Mouse (Mus musculus): ENCODE measurements around the gene Junb.
A peak's percentile ranks its signal among the peaks of the same experiment; 100 is the strongest.

Junb gene

DNA sequence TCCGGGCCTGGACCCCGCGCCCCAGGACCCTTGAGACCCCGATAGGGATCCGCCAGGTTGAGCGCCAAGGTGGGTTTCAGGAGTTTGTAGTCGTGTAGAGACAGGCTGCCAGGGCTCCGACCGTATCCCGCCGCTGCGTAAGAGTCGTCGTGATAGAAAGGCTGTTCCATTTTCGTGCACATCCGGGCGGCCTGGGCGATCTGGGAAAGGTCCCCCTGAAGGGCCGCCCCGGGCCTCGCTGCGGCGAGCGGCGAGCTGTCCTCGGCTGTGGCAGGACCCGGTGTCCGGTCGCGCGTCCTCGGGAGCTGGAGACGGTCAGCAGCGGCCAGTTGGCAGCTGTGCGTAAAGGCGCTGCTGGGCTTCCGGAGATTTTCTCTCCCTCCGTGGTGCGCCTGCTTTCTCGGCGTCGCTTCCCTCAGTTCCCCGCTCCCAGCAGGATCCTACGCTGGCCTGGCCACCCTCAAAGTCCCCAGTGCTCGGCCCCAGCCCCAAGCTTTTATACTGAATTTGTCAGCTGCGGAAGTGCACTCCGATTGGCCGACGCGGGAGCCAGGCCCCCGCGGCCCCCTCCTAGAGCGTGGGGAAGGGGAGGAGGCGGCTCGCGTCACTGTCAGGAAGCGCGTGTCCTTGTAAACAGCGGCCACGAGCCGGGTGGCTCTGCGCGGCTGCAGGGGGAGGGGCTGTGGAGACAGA, at the start of gene Junb:
Gene Junb (minus strand): TSS at position 471 of the 693 bp plus-strand sequence.
- peak; percentile 91 to 92 for DNase-seq (ENCODE audit: low spot score in 2 of 2)

DNA sequence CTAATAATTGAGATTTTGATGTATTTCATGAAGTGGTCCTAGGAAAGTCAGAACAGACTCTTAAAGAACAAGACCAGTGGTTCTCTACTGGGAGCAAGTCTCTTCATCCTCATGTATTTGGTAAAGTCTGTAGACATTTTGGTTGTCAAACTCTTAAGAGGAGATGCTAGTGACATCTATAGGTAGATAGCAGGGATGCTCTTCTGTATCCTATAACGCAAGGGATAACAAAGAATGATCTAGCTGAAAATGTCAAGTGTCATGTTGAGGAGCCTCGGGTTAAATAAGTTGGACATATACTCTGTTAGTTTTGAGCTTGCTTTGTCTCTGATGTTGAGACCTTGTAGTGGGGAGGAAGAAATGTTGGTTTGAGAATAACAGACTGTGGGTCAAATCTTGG, 49.4 kb upstream of the Junb start:
- no peak for DNase-seq (ENCODE audit: low spot score in 2 of 2)

DNA sequence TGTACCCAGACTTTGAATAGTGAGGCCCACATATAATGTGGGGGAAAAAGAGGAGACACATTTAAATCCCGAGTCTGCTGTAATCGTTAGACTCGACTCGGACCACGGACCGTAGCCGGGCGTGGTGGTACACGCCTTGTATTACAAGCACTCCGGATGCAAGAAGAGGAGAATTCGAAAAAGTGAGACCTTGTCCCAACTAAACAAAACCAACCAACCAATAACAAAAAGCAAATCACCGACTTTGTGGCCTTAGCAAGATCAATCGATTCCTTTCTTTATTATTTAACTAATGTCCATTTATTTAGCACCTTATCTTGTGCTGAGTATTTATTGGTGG, 49.0 kb upstream of the Junb start:
- no peak for DNase-seq (ENCODE audit: low spot score in 2 of 2)

DNA sequence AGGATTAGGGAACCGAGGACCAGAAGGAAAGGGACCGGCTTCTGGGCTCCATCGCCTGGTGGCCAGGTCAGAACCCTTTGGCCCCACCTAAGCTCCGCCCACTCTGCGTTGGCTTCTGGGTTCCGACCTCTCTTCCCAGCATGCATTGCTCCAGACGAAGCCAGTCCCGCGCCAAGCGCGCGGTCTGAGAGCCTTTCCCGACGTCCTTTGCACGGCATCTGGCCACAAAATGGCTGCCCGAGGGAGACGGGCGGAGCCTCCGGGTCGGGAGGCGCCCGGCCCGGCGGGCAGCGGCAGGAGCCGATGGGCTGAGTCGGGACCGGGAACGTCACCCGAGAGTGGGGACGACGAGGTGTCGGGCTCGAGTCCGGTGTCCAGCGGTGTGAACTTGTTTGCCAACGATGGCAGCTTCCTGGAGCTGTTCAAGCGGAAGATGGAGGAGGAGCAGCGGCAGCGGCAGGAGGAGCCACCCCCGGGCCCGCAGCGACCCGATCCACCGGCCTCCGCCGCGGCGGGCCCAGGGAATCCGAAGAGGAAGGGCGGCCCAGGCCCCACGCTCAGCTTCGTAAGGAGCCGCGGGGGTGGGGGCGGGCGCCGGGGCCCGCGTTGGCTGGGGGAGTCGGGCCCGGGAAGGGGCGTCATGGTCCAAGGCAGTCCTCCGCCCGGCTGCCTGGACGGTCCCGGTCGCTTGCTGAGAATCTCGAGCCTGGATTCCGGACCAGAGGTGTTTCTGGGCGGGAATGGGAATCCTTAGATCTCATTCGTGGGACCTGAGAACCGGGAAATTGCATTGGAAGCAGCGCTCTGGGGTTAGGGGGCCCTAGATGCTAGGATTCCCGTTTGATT, 48.4 kb upstream of the Junb start, which contains the start of gene Trir:
Gene Trir (plus strand): TSS at position 154 of the 846 bp plus-strand sequence.
- peak; percentile 89 for DNase-seq (ENCODE audit: low spot score in 2 of 2)

DNA sequence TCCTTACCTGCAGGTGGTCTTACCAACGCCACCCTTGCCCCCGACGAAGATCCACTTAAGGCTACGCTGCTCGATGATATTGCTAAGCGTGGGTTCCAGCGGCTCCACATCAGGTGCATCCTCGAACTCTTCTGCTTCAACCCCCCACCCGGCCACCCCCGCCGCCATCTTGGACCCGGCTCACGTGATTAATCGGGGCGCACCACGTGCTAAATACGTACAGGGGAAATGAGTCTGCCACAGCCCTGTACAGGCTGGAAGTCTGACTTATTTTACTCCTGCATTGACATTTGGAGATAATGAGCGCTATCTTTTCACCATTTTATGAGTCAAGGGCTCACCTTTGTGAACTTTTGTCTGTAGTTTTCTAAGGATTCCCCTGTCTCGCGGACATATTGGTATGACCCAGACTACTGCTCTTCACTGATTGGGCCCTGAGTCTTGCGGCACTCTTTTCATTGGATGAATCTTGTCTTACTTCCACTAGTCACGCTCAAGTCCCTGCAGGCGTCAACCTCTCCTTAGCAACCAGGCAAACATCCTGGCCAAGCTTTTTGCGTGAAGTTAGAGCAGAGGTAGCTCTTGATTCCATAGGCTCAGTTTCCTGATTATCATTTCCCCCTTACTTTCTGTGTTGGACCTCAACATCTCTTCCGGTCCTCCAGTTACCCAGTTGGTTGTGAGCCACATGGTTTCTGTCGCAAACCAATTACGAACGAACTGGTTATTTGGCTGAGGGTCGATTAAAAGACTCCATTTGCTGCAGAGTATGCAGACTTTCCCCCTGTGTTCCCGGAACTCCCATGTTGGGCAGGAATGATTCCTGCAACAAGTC, 46.8 kb upstream of the Junb start, which contains the start of gene Asna1:
Gene Asna1 (minus strand): TSS at position 184 of the 835 bp plus-strand sequence.
- peak; percentile 73 to 78 for DNase-seq (ENCODE audit: low spot score in 2 of 2)

DNA sequence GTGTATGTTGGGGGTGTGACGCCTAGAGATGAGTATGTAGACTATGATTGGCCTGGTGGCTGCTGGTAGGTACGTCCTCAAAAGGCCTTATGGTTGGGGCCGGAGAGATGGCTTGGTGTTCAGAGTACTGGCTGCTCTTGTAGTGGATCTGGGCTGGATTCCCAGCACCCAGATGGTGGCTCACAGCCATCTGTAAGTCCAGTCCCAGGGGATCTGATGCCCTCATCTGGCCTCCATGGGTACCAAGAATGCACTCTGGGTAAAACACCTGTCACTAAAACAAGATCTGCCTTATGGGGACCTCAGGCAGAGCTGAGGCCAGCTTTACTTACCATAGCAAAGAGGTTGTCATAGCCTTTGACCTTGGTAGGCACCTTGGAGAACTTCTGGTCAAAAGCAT, 45.3 kb upstream of the Junb start:
- no peak for DNase-seq (ENCODE audit: low spot score in 2 of 2)

DNA sequence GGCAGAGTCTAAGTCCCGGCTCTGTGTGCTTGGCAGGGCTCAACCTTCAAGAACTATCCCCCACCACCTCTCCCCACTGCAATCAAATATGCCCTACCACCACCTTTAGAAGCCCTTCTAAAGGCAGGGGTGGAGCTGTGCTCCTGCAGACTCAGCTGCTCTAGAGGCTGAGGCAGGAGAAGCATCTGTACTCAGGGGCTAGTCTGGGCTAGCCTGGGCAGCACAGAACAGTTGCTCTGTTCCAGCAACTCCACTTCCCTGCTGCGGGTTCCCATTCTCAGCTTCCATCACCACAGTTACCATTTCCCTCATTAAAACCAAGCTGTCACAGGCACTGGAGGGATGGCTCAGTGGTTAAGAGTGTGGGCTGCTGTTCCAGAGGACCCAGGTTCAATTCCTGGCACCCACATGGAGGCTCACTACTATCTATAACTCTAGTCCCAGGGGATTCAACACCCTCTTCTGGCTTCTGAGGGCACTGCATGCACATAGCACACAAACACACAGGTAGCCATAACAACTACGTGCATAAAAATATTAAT, 43.1 kb upstream of the Junb start:
- DNase-seq (ENCODE audit: low spot score in 2 of 2): no peak

DNA sequence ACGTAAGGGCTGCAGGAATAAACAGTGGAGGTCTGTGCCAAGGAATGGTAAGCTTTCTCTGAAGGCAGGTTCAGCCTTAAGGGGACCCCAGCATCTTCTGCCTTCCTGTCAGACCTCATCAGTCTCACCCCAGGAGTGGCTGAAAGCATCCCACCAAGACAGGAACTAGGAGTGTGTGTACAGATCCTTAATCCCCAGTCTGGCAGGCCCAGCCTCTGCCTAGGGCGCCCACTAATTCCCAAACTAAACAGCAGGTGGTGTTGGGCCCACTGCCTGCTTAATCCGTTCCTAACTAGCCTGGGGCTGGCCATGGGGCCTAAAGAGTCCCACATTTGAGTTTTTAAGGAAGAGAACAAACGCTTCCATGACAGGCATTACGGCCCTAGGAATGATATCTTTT, 38.7 kb upstream of the Junb start:
- no peak for DNase-seq (ENCODE audit: low spot score in 2 of 2)

DNA sequence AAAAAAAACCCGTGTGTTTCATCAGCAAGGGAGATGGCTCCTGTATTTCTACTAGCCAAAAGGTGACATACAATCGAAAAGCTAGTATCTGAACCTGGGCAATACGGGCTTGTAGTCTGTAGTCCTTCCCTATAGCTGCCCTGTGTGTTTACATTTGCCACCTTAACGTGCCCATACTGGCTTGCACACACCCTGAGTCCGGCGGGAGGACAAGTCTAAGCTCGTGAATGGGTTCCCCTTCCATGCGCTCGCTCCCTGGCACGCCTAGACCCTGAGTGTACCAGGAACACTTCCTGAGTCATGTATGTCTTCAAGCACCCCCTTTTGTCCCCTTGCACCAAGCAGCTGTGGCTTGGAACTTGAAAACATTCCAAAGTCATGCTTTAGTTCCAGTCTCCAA, 38.2 kb upstream of the Junb start:
- DNase-seq (ENCODE audit: low spot score in 2 of 2): no peak

DNA sequence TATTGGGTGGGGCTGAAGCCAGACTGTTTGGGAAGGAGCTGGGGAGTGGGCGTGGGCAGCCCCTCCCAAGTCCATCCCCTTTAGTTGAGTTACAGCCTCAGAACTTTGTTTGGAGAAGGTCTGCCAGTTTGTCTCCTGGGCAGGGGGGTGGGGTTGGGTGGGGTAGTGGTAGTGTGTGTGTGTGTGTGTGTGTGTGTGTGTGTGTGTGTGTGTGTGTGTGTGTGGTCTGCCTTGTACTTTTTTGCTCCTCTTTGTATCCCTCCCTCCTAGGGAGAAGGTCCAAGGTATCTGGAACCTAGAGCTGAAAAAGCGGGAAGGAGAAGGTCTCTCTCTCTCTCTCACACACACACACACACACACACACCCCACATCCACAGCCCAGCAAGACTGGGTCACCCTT, 35.9 kb upstream of the Junb start, which contains the start of gene Best2:
Gene Best2 (minus strand): TSS at position 101 of the 400 bp plus-strand sequence.
- no peak for DNase-seq (ENCODE audit: low spot score in 2 of 2)

DNA sequence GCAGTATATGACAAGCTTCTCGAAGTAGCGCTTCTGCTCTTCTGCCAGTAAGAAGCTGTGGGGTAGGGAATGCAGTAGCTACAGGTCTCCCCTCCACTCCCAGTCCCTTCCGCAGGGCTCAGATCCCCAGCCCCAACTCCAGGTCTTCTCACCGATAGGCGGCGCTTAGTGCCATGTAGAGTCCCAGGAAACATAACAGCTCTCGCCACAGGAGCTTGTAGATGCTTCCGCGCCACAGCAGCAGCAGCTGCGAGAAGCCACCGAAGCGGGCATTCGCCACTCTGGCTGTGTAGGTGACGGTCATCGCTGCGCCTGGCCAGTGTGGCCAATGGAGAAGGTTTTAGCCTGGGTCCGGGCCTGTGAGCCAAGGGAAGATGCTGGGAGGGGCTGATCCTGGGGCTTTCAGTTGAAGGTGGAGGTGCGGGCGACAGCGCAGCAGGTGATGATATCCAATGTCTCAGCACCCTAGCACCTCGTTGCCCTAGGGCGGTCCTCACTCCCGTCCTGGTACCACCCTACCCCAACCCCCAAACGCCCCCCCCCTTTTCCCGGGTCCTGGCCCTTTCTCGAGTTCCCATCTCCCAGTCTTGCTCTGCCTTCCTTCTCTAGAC, 34.8 kb upstream of the Junb start:
- peak; percentile 72 to 86 for DNase-seq (ENCODE audit: low spot score in 2 of 2)

DNA sequence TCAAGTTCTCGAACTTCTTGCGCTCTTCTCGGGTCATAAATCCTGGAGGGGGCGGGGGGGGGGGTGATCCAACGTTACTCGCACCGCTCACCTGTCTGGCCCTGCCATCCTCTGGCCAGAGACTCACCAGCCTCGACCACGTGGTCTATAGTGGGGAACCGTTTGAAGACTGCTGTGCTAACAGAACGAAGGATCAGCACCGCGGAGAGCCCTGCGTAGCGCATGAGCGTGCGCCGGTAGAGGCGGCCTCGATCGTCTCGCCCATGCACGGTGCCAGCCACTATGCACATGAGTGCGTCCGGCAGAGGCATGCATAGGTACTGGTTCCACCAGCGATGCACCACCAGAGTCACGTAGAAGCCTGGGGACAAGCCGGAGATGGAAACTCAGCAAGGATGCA, 32.7 kb upstream of the Junb start:
- DNase-seq (ENCODE audit: low spot score in 2 of 2): no peak

DNA sequence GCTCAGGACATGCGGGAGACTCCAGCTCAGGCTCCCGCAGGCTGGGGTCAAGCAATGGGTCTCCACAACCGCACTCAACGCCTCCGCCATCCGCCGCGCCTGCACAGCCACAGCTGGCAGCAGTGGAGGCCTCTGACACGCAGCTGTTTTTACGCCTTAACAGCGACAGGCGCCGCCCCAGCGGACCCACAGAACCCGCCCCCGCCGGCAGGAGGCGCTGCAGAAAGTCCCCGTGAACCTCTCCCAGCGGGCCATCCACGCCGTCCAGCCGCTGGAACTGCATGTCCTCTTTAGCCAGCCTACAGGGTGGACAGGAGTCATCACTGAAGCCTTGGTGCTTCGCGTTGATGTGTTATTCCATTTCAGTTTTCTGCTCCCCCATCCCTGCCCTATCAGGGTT, 29.2 kb upstream of the Junb start:
- DNase-seq (ENCODE audit: low spot score in 2 of 2): peak in 1 of 2 experiments; percentile 57

DNA sequence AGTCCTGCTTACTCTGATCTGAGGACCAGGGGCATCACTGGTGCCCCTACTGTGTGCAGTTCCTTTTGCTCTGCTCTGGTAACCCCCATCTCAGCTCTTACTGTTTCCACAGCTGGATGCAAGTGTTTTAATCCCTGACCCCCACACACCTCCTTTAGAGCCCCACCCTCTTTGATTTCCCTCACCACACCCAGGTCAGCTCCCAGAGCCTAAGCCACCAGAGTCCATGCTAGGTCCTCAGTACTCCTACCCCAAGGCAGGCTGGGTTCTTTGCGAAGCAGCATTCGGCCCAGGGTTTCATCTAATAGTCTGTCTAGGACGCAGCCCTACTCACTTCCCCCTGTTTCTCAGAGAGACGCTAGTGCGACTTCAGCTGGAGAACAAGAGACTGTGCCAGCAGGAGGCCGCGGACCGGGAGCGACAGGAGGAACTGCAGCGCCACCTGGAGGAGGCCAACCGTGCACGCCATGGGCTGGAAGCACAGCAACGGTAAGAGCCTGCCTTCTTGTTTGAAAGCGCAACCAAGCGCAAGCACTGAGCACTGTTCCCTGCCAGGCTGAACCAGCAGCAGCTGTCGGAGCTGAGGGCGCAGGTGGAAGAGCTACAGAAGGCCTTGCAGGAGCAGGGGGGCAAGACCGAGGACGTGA, 19.3 kb upstream of the Junb start:
- DNase-seq (ENCODE audit: low spot score in 2 of 2): peak; percentile 90 to 98

DNA sequence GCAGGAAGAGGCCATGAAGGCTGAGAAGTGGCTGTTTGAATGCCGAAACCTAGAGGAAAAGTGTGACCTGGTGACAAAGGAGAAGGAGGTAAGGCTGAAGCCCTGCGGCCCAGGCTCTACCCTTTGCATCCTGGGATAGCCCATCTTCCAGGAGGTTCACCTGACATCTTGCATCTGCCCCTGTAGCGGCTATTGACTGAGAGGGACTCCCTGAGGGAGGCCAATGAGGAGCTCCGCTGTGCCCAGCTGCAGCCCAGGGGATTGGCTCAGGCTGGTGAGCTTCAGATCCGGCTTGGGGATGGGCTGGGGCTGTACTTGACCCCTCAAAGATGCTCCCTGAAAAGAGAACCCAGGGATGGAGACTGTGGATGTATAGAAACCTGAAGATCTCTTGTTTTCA, 18.5 kb upstream of the Junb start:
- no peak for DNase-seq (ENCODE audit: low spot score in 2 of 2)

DNA sequence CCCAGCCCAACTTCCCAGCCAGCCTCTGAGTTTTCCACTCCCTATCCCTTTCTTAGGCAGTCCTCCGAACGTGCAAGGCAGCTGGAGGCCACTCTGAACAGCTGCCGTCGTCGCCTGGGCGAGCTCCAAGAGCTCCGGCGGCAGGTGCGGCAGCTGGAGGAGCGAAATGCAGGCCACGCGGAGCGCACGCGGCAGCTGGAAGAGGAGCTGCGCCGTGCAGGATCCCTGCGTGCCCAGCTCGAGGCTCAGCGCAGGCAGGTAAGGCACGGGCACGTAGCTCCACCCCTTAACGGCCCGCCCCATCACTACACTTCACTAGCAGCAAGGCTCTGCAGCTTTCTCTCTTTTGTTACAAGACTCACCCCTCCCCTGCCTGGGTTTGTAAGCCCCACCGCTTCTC, 17.2 kb upstream of the Junb start:
- DNase-seq (ENCODE audit: low spot score in 2 of 2): no peak

DNA sequence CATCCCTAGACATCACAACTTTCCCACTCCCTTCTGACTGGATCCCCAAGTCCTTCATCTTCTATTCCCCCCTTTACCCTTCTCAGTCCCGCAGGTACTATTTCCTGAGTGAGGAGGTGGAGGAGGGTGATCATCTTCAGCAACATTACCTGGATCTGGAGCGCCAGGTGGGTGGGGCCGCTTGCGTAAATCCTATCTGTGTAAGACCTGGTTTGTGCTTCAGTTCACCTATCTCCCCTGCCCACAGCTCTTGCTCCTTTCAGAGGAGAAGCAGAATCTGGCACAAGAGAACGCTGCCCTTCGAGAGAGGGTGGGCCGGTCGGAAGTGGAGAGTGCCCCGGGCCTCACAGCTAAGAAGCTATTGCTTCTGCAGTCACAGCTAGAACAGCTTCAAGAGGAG, 15.9 kb upstream of the Junb start:
- no peak for DNase-seq (ENCODE audit: low spot score in 2 of 2)

DNA sequence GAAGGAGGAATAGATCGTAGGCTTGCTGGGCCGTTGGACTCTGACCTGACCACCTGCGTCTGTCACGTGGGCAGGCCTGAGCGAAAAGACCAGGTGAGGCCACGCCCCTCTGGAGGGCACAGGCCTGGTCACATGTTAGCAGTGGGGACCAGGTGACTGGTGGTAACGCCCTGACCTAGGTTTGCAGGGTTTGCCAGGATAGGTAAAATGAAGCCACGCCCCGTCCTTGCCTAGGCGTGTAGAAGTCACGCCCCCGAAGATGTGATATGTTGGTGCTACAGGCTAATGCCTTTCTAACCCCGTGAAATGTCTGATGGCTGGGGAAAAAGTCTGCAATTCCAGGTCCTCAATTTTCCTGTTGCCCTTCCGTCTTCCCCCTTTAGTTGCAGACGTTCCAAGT, 12.3 kb upstream of the Junb start:
- DNase-seq (ENCODE audit: low spot score in 2 of 2): peak in 1 of 2 experiments; percentile 64

DNA sequence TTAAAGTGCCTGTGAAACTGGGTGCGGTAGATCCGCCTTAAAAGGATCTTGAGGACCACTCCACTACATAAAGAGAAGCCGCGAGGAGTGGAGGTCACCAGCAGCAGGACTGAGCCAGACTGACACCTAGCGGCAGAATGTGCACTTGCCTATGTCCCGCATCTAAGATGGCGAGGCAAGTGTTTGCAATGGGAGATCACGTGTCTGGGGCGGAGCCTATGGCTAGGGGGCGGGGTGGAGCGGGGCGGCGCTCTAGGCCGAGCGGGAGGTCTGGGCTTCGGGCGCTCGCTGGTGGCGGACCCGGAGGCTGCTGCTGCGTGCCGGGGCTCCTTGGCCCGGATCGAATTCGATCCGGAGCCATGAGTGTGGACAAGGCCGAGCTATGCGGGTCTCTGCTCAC, 11.8 kb upstream of the Junb start, which contains the start of gene Hook2:
Gene Hook2 (plus strand): TSS at position 255 of the 400 bp plus-strand sequence.
- DNase-seq (ENCODE audit: low spot score in 2 of 2): peak; percentile 95 to 97

DNA sequence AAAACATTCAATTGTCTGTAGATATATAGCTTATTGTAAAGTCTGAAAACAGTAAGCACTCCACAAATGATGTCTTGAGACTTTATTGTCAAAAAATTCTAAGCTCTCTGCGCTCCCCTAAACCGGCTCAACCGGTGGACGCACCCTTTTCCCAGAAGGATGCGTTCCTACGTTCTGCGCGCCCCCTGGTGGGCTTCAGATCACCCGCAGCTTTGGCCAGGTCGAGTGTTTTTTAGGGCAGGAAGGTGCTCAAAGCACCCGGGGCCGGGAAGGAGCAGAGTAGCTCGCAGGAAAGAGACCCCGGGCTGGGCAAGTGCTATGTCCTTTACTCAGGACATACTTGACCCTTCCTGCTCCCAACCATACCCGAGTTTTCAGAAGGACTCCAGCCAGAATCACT, 11.3 kb upstream of the Junb start:
- DNase-seq (ENCODE audit: low spot score in 2 of 2): peak; percentile 85 to 91

DNA sequence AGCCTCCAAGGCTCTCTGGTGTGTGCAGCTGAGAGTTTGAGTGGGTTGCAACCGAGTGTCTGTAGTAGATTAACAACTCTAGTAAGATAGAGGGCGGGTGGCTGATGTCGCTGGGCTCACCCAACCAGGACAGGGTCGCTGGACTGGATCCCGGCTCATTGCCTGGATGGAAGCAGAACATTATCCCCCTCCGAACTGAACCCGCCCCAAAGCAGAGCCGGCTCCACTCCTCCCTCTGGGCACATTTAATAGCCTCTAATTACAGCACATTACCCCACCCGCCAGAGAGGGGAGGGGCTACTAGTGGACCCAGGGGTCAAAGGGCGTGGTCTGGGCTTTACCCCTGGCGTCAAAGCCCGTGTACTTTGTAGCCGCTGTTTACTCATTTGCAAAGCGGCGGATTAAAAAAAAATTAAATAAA, 10.8 kb upstream of the Junb start:
- DNase-seq (ENCODE audit: low spot score in 2 of 2): no peak

All from thymus, postnatal 10 days (tissue).